Mouse (Mus musculus) stomach, postnatal 0 days (tissue): ENCODE measurements around the gene Ckap2l.

Experiments used
- CTCF ChIP-seq: IDR thresholded peaks from 2 replicates; pipeline ENCODE4 v1.5.1; 2016; ENCODE audit warnings: antibody characterized with exemption, low read depth, mild to moderate bottlenecking, moderate library complexity
- EP300 ChIP-seq: optimal IDR thresholded peaks from 2 replicates; pipeline ENCODE3; 2016; ENCODE audit warnings: antibody characterized with exemption

- TF ChIP-seq CTCF (no peak), EP300 (no peak)
Measured at GRCm38 (mm10) chr2:129225251-129225819, 71.7 kb downstream of the Ckap2l start.
